Mouse (Mus musculus): ENCODE data around the gene Fmo4.

DNA sequence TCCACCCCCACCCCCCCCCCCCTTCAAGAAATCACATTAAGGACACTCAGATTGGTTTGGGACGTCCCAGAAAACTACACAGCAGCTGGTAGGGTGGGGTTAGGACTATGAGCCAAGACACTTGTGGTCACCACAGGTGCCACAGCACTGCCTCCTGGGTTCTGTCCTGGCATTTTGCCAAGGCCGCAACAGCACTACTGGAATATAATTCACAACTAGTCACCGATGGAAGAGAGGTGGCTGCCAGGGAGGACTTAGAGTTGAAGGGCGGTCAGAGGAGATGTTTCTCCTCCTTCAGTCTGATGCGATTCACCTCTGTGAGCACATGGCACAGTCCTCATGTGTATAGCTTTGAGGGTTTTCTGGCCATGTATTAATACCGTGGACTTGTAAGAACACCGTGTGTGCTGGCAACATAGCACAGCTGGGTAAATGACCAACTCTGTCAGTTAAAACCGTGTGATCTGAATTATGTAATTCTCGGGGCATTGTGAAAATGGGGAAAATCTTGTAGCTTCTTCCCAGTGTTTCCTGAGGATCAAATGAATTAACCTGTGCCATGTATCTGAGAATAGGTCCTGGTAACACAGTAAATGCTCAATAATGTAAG is 46.3 kb upstream of the Fmo4 start:
- TF ChIP-seq CTCF (IDR thresholded peaks at IDR 0.05; ENCODE audit: low read depth) (no peak), EP300 (IDR thresholded peaks at IDR 0.05; ENCODE audit: low read depth) (no peak)
